Mouse (Mus musculus) testis, adult 2 months (tissue): ENCODE results near the gene Tubb3.

Experiments used
- CTCF ChIP-seq: fragments of 200-500 bp; IDR thresholded peaks from 2 replicates; pipeline ENCODE4 v1.5.1; 2012; ENCODE audit warnings: low read depth, mild to moderate bottlenecking, inconsistent platforms, low read length, moderate library complexity; ENCODE audit not compliant: control insufficient read depth, insufficient read depth, insufficient replicate concordance
- POLR2A ChIP-seq: fragments of 200-500 bp; IDR thresholded peaks from 2 replicates; pipeline ENCODE4 v1.6.1; 2012; ENCODE audit warnings: low read depth, mild to moderate bottlenecking, inconsistent platforms, low read length, moderate library complexity; ENCODE audit not compliant: control insufficient read depth

GRCm38 (mm10) chr8:123398308-123398707, 12.9 kb upstream of the Tubb3 start:
- TF ChIP-seq POLR2A: no peak
- TF ChIP-seq CTCF: no peak
